Mouse (Mus musculus): ENCODE results near the gene Ralb.

GRCm38 (mm10) chr1:119545164-119545563, 40.6 kb upstream of the Ralb start:
- no peak for TF ChIP-seq CTCF (IDR thresholded peaks at IDR 0.05; ENCODE audit: control insufficient read depth, insufficient read depth, insufficient replicate concordance, low read depth, low read length)
- no peak for TF ChIP-seq POLR2A (IDR thresholded peaks at IDR 0.05; ENCODE audit: control insufficient read depth, low read depth, low read length)

Data from testis, adult 2 months (tissue).